Mouse (Mus musculus) naive thymus-derived CD4-positive, alpha-beta T cell, adult 2 months (primary cell): ENCODE results near the gene Sdc4.
A peak's percentile ranks its signal among the peaks of the same experiment; 100 is the strongest.

Experiments
- DNase-seq: peaks from one replicate; pipeline ENCODE4 v3.0.0-alpha.2; 2011; ENCODE audit warnings: low read depth

Gene Sdc4

DNA sequence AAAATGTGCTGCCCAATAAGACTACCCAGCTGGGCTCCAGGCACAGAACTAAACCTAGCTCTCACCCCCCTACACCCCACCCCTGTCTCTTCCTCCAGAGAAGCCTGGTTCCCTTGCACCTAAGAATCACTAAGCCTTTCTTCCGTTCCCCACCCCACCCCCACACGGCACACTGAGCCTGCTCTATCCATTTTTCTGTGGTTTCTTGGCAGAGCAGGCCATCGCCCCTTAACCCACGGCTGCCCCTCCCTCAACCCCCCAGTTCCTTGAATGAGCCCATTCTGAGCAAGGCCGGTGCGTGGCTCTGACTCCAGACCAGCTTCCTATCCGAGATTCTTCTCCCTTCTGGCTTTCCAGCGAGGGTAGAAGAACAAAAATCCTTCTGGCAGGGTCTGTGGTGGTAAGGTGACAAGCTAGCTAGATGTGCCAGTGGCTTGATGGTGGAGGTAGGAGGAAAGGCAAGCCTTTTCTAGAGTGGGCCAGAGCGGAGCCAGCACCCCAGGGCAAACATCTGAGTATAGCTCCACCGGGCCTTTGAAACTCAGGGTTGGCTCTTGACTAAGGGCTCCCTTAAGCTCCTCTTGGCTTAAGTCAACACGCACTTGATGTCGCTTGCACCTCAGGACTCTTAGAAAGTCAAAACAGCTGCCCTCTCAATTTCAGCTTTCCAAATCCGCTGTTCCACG is 40.1 kb downstream of the Sdc4 start:
- no peak for DNase-seq

- DNase-seq = peak; percentile 69
These were observed 40.8 kb downstream of the Sdc4 start, which contains the start of gene Rbpjl for GRCm38 (mm10) chr2:164402906-164403305. TSS of gene Rbpjl (plus strand) at chr2:164403141.

GRCm38 (mm10) chr2:164396911-164397310 is 46.8 kb downstream of the Sdc4 start:
- DNase-seq = no peak

GRCm38 (mm10) chr2:164396076-164396475 is 47.6 kb downstream of the Sdc4 start:
- no peak for DNase-seq

DNA sequence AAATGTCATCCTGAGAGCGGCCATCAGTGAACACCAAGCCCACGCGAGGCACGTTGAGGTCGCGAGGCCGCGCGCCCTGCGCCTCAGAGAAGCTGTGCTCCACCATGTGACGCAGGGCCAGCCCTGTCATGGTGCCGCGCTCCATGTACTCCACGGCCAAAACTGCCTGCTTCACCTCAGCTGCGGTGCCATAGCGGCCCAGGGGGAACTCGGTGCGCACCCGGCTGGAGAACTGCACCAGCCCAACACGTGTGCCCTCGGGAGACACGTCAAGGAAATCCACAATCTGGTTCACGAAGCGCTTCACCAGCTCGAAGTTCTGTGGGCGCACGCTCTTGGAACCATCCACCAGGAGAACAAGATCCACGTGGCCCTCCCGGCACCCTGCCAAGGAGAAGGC is 50.6 kb downstream of the Sdc4 start:
- no peak for DNase-seq

DNA sequence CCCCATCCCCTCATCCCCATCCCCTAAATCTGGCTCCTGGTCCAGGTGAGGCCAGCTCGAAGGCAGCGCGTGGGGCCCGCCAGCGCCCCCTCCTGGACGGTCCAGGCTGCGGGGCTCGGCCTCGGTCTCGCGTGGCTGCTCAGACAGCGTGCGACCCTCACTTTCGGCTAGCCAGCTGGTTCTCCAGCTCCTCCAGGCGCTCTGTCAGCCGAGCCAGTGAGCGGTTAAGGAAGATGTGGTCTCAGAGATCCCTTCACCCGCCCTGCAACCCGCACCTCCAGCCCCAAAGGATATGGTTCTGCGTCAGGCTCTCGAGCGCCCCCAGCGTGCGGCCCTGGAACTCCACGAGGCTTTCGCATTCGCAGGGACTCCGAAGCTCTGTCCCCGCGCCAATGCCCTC is 54.2 kb downstream of the Sdc4 start:
- DNase-seq = peak; percentile 83

DNA sequence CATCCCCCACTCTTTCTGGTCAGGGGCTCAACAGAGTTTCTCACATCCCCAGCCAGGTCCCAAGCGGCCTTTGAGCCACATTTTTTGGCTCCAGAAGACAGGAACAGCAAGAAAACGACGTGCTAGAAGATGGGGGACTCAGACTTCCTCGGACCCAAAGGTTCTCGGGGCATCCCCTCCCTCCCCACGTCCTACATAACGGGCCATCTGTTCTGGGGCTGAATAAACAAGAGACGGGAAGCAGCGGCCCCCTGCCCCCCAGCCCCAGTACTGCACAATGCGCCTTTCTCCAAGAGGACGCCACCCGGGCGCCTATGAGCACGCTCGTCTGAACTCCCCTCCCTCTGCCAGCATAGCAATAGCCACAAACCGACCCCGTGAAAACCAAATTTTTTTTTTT is 54.7 kb downstream of the Sdc4 start, which contains the start of gene Slpi:
TSS of gene Slpi (minus strand) at position 76 of the 400 bp plus-strand sequence.
- DNase-seq = no peak

- DNase-seq = peak; percentile 63
These were observed 56.7 kb downstream of the Sdc4 start for GRCm38 (mm10) chr2:164386953-164387352.

DNA sequence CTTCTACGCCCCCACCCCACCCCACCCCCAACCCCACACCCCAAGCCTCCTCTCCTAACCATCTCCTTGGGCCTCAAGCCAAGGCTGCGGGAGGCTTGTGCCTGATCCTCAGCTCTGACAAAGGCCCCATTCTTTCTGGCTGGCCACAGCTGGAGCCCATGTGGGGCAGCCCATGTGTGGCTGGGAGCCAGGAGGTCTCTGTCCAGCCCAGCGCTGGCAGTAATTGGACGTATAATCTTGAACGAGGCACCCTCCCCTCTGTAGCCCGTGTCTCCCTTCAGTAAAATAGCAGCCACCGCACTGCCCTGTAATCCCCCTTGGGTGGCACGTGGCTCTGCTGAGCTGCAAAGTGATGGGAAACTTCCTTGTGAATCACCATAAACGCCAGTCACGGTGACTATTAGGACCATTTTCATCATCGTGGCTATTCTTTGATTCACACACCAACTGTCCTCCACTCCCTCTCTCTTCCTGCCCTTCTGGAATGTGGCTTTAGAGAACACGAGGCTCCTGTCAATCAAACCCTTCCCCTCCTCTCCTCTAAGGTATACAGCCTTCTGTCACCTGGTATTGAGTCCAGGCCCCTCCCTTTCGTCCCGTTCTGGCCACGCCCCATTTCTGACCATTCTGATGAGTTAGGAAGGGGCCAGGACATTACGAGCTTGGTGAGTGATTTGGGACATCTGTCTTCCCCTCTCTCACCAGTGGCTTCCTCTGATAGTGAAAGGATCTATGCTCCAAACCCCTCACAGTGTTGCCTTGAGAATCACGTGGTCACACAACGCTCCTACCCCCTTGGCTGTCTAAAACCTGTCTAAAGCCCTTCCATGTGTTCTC is 57.5 kb downstream of the Sdc4 start:
- no peak for DNase-seq

- no peak for DNase-seq
These were observed 59.9 kb downstream of the Sdc4 start for GRCm38 (mm10) chr2:164383656-164384399.

DNA sequence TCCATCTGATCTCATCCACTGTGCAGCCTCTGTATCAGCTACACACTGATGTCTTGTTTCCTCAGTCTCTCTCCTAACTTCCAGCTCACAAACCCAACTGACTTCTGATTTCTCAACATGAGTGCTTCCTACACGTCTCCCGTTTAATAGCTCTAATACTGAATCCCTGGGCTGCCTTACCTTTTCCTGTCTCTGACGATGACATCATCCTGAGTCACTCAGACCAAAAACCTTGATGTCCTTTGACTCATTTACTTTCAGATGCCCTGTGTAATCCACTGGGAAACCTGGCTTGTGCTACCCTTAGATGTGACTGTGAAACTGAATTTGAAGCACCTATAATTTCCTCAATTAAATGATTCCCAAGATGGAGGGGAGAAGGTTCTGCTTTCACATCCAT is 60.7 kb downstream of the Sdc4 start:
- DNase-seq = no peak

DNA sequence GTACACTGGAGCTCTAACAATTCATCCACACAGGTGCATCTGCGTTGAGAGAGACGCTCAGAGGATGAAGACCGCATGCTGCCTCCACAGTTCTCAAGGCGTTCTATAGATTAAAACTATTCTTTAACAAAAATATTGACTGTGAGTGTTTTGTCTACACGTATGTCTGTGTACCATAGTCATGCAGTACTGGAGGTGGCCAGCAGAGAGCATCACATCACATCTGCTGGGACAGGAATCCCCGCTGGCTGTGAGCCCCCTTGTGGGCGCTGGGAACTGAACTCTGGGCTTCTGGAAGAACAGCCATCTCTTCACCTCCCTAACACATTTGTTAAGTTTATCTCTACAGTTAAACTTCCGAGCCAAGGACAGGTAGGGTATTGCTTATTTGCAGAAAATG is 62.0 kb downstream of the Sdc4 start:
- no peak for DNase-seq

GRCm38 (mm10) chr2:164377478-164378426 is 65.9 kb downstream of the Sdc4 start:
- DNase-seq = no peak
